Mouse (Mus musculus): Measurements from ENCODE around the gene Camta2. TPM values are rescaled to one million over a fixed set of nuclear protein-coding genes. Genes with fewer than 3 reads are reported as not detected.

Camta2 gene
- total and polyA plus RNA-seq, 2 experiments from 2014 or later: 24.5 to 26.7 TPM

DNA sequence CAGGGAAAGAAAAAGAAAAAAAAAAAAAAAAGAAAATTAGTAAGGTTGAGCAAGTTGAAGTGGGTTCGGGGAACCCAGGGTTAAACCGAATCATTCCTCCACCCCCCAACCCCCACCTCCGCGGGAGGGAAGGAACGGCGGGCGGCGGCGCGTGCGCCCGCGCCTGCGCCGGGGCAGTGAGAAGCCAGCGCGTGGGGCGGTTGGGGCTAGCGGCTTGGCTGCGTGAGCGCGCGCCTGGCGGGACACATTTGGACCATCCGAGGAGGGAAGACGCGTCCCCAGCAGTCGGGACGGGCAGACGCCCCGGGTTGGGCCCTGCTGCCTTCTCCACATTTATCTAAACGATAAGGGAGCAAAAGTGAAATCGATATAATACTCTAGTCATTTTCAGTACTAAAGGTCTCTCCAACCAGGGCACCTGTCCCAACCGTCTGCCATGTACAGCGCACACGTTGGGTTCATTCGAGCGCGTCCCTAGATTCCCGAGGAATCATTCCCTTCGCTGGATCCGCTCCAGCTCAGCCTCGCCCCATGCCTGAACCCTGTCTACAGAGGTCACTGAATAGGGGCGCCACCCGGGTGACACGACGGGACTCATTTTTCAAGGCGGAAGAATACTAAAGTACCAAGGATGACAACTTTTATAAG is 32.9 kb downstream of the Camta2 start:
- Histone ChIP-seq H3K27ac (peak overlapping the region; percentile 99), H3K9me3 (ENCODE audit: low read length) (no peaks in the 10 kb centered on the region), H3K4me2 (ENCODE audit: low read depth, low read length) (peak overlapping the region; percentile 75), H3K36me3 (ENCODE audit: insufficient read depth, low read length) (peaks cover 17% of the 10 kb centered on the region; the same call in 1 of the 2 replicates), H3K27me3 (ENCODE audit: insufficient read depth, low read length) (no peaks in the 10 kb centered on the region), H3K4me1 (ENCODE audit: insufficient read depth, low read length) (0 out of 2 replicates have a peak, but pooled peaks cover 11% of the 10 kb centered on the region), H3K9ac (replicated peaks; ENCODE audit: low read length) (peak overlapping the region; percentile 100), H3K4me3 (ENCODE audit: low read length) (peak overlapping the region; percentile 99)
- peak; percentile 64 for ATAC-seq
- no peak for TF ChIP-seq CTCF (IDR thresholded peaks at IDR 0.05; ENCODE audit: low read depth)
- under 1% methylated on average over 48 of the region's 48 CpGs for WGBS
- DNase-seq (ENCODE audit: low spot score): peak; percentile 90

- DNase-seq (ENCODE audit: low spot score): peak; percentile 89
- no peaks in the 10 kb centered on the region for H3K27me3 ChIP-seq (ENCODE audit: insufficient read depth, low read length)
- peaks cover 24% of the 10 kb centered on the region for H3K36me3 ChIP-seq (ENCODE audit: insufficient read depth, low read length)
- peak within 1 kb of the TSS; percentile 75 for H3K4me2 ChIP-seq (ENCODE audit: low read depth, low read length)
- no peak for TF ChIP-seq CTCF (IDR thresholded peaks at IDR 0.05; ENCODE audit: low read depth)
- H3K9me3 ChIP-seq (ENCODE audit: low read length): no peaks in the 10 kb centered on the region
- peak; percentile 68 for ATAC-seq
- H3K9ac ChIP-seq (replicated peaks; ENCODE audit: low read length): peak within 1 kb of the TSS; percentile 100
- H3K27ac ChIP-seq: peak within 1 kb of the TSS; percentile 99
- WGBS: under 1% methylated on average over 43 of the region's 61 CpGs
- H3K4me1 ChIP-seq (ENCODE audit: insufficient read depth, low read length): 0 out of 2 replicates have a peak, but pooled peaks cover 11% of the 10 kb centered on the region
- peak within 1 kb of the TSS; percentile 99 for H3K4me3 ChIP-seq (ENCODE audit: low read length)
Measured at GRCm38 (mm10) chr11:70654198-70654922, 33.5 kb downstream of the Camta2 start, which contains the start of gene Pfn1. Gene Pfn1, minus strand, starts transcription at chr11:70654644.

GRCm38 (mm10) chr11:70653345-70654197 is 34.3 kb downstream of the Camta2 start:
- Histone ChIP-seq H3K9me3 (ENCODE audit: low read length) (no peaks in the 10 kb centered on the region), H3K4me3 (ENCODE audit: low read length) (peak overlapping the region; percentile 99), H3K36me3 (ENCODE audit: insufficient read depth, low read length) (peaks cover 28% of the 10 kb centered on the region), H3K4me1 (ENCODE audit: insufficient read depth, low read length) (0 out of 2 replicates have a peak, but pooled peaks cover 11% of the 10 kb centered on the region), H3K4me2 (ENCODE audit: low read depth, low read length) (peak overlapping the region; percentile 75), H3K27ac (peak overlapping the region; percentile 99), H3K9ac (replicated peaks; ENCODE audit: low read length) (peak overlapping the region; percentile 100), H3K27me3 (ENCODE audit: insufficient read depth, low read length) (no peaks in the 10 kb centered on the region)
- WGBS: 1% methylated on average over 56 of the region's 63 CpGs
- DNase-seq (ENCODE audit: low spot score): peak; percentile 79
- peak; percentile 65 for ATAC-seq
- TF ChIP-seq CTCF (IDR thresholded peaks at IDR 0.05; ENCODE audit: low read depth): no peak

GRCm38 (mm10) chr11:70652884-70653344 is 35.0 kb downstream of the Camta2 start:
- peak overlapping the region; percentile 75 for H3K4me2 ChIP-seq (ENCODE audit: low read depth, low read length)
- no peaks in the 10 kb centered on the region for H3K9me3 ChIP-seq (ENCODE audit: low read length)
- peak overlapping the region; percentile 100 for H3K9ac ChIP-seq (replicated peaks; ENCODE audit: low read length)
- 58% methylated on average over 6 of the region's 6 CpGs for WGBS
- H3K4me1 ChIP-seq (ENCODE audit: insufficient read depth, low read length): peaks cover 15% of the 10 kb centered on the region; the same call in 1 of the 2 replicates
- ATAC-seq: no peak
- H3K4me3 ChIP-seq (ENCODE audit: low read length): peak overlapping the region; percentile 99
- peak overlapping the region; percentile 99; the same call in 1 of the 2 replicates for H3K27ac ChIP-seq
- H3K36me3 ChIP-seq (ENCODE audit: insufficient read depth, low read length): peaks cover 28% of the 10 kb centered on the region
- no peak for DNase-seq (ENCODE audit: low spot score)
- no peak for TF ChIP-seq CTCF (IDR thresholded peaks at IDR 0.05; ENCODE audit: low read depth)
- no peaks in the 10 kb centered on the region for H3K27me3 ChIP-seq (ENCODE audit: insufficient read depth, low read length)

GRCm38 (mm10) chr11:70652029-70652883 is 35.6 kb downstream of the Camta2 start:
- H3K4me2 ChIP-seq (ENCODE audit: low read depth, low read length): peak overlapping the region; percentile 75
- H3K9ac ChIP-seq (replicated peaks; ENCODE audit: low read length): no peak overlapping the region; the same call in 1 of the 2 replicates
- peak overlapping the region; percentile 99; the same call in 1 of the 2 replicates for H3K4me3 ChIP-seq (ENCODE audit: low read length)
- H3K27me3 ChIP-seq (ENCODE audit: insufficient read depth, low read length): no peaks in the 10 kb centered on the region
- DNase-seq (ENCODE audit: low spot score) (no peak), ATAC-seq (no peak)
- H3K4me1 ChIP-seq (ENCODE audit: insufficient read depth, low read length): peaks cover 15% of the 10 kb centered on the region; the same call in 1 of the 2 replicates
- no peak for TF ChIP-seq CTCF (IDR thresholded peaks at IDR 0.05; ENCODE audit: low read depth)
- peaks cover 28% of the 10 kb centered on the region for H3K36me3 ChIP-seq (ENCODE audit: insufficient read depth, low read length)
- H3K27ac ChIP-seq: no peak overlapping the region
- WGBS: 69% methylated on average over 12 of the region's 12 CpGs
- H3K9me3 ChIP-seq (ENCODE audit: low read length): no peaks in the 10 kb centered on the region
